Mouse (Mus musculus): ENCODE measurements at regions not wholly inside any gene's neighbourhood (a gene's known extent, or its start where the extent isn't known, plus 50 kb on each side); places are given as distances from the start of the nearest gene placed in this dataset.

DNA sequence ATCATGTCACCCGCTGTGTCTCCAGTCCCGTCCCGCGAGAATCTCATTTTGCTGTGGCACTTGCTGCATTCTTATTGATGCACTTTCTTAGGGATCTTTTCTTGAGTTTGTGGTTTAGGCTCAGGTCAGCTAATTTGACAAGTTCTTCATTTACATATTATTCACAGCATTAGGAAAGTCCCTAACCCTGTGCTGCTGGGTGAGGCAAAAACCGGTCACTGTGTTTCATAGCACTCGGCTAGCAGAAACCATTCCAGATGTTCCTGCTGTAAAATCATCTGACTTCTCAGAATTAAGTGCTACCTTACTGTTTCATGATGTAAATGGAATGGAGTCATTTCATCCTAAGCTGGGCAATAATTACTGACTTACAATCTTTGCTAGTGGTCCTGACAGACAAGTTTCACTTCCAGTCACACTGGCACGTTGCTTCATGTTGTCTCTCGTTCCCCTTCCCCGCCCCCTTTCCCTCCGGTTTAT lies 391.1 kb upstream of the Mmadhc start:
- DNase-seq = no peak

- DNase-seq = no peak
Observed at GRCm38 (mm10) chr2:50687222-50687621, 390.6 kb upstream of the Mmadhc start.

GRCm38 (mm10) chr2:50677456-50677855 lies 380.9 kb upstream of the Mmadhc start:
- DNase-seq = no peak

- DNase-seq = no peak
Observed at GRCm38 (mm10) chr2:50675736-50676550, 379.3 kb upstream of the Mmadhc start.

DNA sequence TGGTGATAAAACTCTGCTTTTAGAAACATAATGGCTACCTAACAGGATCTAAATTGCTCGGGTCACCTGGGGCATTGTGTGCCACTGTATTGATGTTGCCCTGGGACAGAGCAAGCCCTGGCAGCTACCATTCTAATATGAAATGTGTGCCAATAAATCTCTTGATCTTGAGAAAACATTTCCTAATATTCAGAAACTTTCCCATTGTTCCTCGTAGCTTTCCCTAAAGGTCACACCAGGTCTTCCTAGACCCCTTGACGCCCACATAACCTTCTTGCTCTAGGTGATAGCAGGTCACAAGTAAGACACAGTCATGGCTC lies 378.2 kb upstream of the Mmadhc start:
- no peak for DNase-seq

GRCm38 (mm10) chr2:50674151-50674855 lies 377.7 kb upstream of the Mmadhc start:
- no peak for DNase-seq

DNA sequence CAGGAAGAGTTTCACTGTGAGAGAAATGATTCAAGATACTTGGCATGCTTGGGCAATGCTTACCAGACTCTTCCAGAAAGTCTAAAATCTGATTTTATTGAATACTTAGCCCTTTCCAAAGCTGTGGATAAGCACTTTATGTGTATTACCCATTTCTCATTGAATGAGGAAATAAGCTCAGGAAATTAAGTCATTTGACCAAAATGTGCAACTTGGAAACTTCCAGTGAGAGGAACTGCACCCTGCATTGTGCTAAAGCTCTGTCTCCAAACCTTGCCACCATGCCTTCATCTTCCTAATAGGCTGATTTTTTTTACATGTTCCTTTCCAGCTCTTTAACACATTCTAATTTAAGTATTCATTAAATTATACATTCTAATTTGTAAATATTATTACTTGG lies 372.7 kb upstream of the Mmadhc start:
- DNase-seq = no peak

GRCm38 (mm10) chr2:50668789-50669188 lies 372.2 kb upstream of the Mmadhc start:
- no peak for DNase-seq

GRCm38 (mm10) chr2:50667180-50667579 lies 370.6 kb upstream of the Mmadhc start:
- DNase-seq = no peak

- DNase-seq = no peak
Observed at GRCm38 (mm10) chr2:50662504-50662903, 365.9 kb upstream of the Mmadhc start.

DNA sequence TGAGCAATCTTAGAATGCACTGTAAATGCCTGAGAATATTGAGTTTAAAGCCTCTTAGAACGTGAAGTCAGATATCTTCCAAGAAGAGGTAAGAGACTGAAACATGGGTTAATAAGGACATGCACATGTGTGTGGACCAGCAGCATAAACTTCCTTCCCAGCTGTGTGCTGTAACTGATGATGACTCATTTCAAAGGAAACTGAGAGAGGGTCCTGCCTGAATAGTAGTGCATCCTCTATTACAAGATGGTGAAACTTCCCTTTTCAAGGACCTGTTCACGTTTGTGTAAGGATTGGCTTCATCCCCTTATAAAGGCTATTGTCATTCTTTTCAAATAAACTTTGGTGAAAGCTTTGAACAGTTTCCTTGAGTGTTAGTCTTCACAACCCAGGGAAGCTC lies 363.4 kb upstream of the Mmadhc start:
- DNase-seq = no peak

DNA sequence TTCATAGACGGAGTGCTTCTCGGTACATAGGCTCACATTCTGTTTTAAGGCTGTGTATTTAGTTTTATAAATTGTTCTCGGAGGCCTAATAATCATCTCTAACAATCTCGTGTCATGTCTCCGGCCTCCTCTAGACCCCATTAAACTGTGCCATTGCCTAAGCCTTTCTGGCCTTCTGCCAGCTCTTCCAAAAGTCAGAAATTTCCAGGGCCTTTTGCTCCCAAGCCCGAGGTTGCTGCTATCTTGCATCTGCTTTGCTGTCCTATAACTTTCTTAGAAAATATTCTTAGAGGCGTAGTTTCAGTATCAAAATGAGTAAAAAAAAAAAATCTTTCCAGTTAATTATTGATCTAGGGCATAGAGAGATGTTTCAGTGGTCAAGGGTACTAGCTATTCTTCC lies 361.2 kb upstream of the Mmadhc start:
- no peak for DNase-seq

- DNase-seq = no peak
Observed at GRCm38 (mm10) chr2:50656351-50656750, 359.8 kb upstream of the Mmadhc start.

DNA sequence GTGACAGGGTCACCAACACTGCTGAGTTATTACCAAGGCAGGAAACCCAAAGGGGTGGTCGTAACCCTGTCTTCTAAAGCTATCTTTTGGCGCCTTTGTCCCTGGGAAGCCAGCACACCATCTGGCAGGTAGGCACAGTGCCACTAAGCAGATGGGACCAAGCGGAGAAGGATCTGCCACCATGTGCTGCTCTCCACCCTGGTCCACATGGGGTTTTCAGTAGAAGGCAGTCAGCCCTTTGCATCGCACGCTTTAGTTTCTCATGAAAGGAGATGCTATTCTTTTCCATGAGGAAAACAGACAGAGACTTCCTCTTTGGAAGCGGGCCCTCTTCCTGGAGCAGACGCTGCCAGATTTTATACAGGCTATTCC lies 358.3 kb upstream of the Mmadhc start:
- DNase-seq = peak; percentile 55 to 60

DNA sequence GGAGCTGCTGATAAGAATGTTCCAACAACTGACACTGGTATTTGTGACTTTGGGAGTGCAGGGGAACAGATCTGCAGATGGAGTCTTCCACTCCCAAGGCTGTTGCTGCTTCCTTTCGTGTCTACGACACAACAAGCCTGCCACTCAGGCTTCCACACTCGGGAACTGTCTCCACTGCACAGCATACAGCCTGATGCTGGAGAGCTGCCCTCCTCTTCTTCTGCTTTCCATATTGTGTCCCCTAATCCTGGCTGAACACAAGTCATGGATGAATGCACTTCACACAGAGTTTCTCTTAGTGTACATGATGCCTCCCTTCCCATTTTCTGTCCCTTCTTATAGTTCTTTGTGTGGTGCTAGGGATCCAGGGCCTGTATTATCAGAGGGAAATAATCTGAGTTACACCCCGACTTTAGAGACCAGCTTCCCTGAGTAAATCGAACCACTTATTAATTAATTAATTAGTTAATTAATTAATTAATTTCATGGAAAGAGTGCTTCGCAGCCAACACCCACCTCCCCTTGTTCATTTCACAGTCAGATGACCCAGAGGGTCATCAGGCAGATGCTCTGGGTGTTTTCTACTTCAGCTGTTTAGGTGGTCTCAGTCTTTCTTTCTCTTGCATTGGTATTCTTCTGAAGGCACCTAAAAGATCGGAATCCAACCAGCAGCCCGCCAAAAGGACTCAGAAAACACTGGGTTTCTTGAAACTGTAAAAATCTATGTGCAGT lies 357.8 kb upstream of the Mmadhc start:
- DNase-seq = no peak

DNA sequence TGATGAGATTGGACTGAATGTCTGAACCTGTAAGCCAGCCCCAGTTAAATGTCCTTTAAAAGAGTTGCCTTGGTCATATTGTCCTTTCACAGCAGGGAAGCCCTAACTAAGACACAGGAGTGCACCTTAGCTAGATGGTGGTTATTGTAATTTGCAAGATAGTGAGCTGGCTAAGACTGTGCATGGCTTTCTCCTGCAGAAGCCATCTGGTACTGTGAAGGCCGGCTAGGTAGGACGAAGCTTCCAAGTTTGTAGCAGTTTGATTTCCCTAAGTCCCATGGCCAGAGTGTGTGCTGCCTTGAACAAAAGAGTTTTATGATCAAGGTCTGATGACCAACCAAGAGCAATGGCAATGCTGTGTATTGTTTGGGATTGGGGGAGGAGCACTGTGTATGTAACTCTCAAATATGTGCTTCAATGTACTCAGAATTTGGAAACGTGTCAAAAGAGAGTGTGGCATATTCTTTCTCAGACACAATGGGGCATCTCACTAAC lies 356.6 kb upstream of the Mmadhc start:
- no peak for DNase-seq

DNA sequence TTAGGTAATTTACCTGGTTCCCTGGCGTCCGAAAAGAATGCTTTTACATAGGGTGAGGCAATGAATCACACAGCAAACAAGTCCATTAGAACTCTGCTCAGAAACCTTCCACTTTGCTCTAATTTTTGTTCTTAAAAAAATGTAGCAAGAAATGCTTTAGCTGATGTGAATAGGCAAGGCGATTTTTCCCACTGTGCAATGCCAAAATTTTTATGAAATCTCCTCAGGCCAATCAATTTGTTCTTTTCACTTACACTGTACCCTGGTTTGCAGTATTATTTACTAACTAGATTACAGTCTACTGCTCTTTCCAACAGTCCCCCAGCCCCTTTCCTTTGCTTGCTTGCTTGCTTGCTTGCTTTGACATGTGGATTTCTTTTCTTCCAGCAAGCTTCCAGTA lies 353.1 kb upstream of the Mmadhc start:
- DNase-seq = no peak

DNA sequence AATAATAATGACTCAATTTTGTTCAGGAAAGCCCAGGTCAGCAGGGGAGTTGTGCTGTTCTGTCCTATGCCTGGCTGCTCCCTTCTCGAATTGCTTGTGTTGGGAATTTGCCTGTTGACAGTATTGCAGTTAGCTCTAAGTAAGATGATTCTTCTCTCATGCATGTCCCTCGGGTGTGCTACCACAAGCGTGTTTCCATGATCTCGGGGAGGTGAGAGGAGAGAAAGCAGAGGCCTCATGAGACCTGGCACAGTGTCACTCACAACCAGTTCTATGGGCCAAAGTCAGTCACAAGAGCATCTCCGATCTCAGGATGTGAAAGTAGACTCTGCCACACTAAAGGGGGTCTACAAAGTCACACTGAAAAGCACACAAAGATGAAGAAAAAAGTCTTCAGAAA lies 346.6 kb upstream of the Mmadhc start:
- DNase-seq = no peak

- no peak for DNase-seq
Observed at GRCm38 (mm10) chr2:50642198-50642597, 345.6 kb upstream of the Mmadhc start.

DNA sequence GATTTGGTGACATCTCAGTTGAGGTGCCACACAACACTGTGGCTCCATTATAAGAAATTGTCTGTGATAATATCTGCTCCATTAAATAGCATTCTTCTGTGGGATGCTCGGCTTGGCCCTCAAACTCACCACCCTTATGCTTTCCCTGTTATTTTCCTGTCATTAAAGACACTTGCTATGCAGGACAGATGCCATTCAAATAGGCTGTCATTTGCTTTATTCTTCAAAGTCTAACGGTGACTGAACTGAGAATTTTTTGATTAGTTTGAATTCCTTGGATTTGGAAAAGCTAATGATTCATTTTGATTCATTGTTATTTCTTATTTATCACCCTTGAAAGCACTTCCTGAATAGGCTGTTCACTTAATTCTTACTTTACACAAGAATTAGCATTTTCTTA lies 339.3 kb upstream of the Mmadhc start:
- DNase-seq = no peak

- no peak for DNase-seq
Observed at GRCm38 (mm10) chr2:50631786-50632185, 335.2 kb upstream of the Mmadhc start.

DNA sequence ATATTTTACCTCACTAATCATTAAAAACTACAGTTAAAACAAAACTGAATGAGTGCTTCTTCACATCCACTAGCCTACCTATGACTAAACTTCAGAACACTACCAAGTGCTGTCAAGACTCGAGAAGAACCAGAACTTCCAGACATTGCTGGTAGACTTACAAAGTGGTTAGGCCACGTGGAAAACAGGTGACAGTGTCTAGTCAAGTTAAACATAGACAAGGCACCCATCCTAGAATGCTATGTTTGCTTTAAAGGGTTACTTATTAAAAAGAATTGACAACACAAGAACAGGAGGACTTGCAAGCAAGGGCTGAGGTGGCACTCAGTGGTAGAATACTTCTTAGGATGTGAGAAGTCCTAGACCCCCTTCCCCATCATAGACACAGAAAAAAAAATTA lies 330.9 kb upstream of the Mmadhc start:
- no peak for DNase-seq

- no peak for DNase-seq
Observed at GRCm38 (mm10) chr2:50625233-50625749, 328.7 kb upstream of the Mmadhc start.

Data from layer of hippocampus, postnatal 36 days (tissue).